Mouse (Mus musculus) liver, embryonic 15.5 days (tissue): Measurements from ENCODE around the gene Ctrb1. TPM values are rescaled to one million over a fixed set of nuclear protein-coding genes. Genes with fewer than 3 reads are reported as not detected.
A peak's percentile ranks its signal among the peaks of the same experiment; 100 is the strongest.

Source experiments
- ATAC-seq: fragments of 200-750 bp; cut with Nextera tagmentation; 2 replicates; pipeline ENCODE4 v1.8.0; 2017; ENCODE audit warnings: moderate number of reproducible peaks, mild to moderate bottlenecking, moderate library complexity; ENCODE audit not compliant: insufficient read depth
- H3K27ac ChIP-seq: fragments of 300-500 bp; sonication (generic); replicated peaks from 2 replicates; pipeline ENCODE4 v1.5.1; 2015; ENCODE audit warnings: mild to moderate bottlenecking, inconsistent platforms
- H3K27me3 ChIP-seq: fragments of 300-500 bp; sonication (generic); 2 replicates; pipeline ENCODE4 v1.6.1; 2015; ENCODE audit warnings: mild to moderate bottlenecking, inconsistent platforms
- H3K36me3 ChIP-seq: fragments of 300-500 bp; sonication (generic); replicated peaks from 2 replicates; pipeline ENCODE4 v1.6.1; 2015; ENCODE audit warnings: moderate library complexity, mild to moderate bottlenecking, inconsistent platforms
- H3K4me1 ChIP-seq: fragments of 300-500 bp; sonication (generic); replicated peaks from 2 replicates; pipeline ENCODE4 v1.6.1; 2015; ENCODE audit warnings: inconsistent platforms
- H3K4me2 ChIP-seq: fragments of 300-500 bp; sonication (generic); 2 replicates; pipeline ENCODE4 v1.6.1; 2015; ENCODE audit warnings: moderate library complexity, mild to moderate bottlenecking, inconsistent platforms
- H3K4me3 ChIP-seq: fragments of 300-500 bp; sonication (generic); replicated peaks from 2 replicates; pipeline ENCODE4 v1.5.1; 2015; ENCODE audit warnings: mild to moderate bottlenecking, inconsistent platforms
- H3K9ac ChIP-seq: fragments of 300-500 bp; sonication (generic); 2 replicates; pipeline ENCODE4 v1.6.1; 2015; ENCODE audit warnings: moderate library complexity, mild to moderate bottlenecking, inconsistent platforms
- H3K9me3 ChIP-seq: fragments of 300-500 bp; sonication (generic); replicated peaks from 2 replicates; pipeline ENCODE4 v1.6.1; 2016; ENCODE audit warnings: inconsistent platforms
- WGBS: fragments of 180-500 bp; shearing (Covaris S2); methylation state at CpG from one replicate; pipeline ENCODE4 v1.1.7; 2015; ENCODE audit warnings: mixed read lengths; ENCODE audit not compliant: insufficient replicate concordance; 5-methylcytosine and 5-hydroxymethylcytosine counted together
- polyA plus RNA-seq: library from polyadenylated mRNA; unstranded; fragments of >200 nt; fragmentation: Nextera tagmentation; extraction: Ambion mirVana; gene quantifications from 2 replicates; pipeline ENCODE4 v1.2.1, GENCODE M21; 2015

Ctrb1 gene
- polyA plus RNA-seq, 1 experiment from 2014 or later = 3.0 TPM

GRCm38 (mm10) chr8:111731231-111731977 lies 40.6 kb upstream of the Ctrb1 start:
- Histone ChIP-seq H3K9me3 (no peaks in the 10 kb centered on the region), H3K9ac (peak overlapping the region; percentile 54), H3K4me2 (peak overlapping the region; percentile 87), H3K27me3 (peaks cover 88% of the 10 kb centered on the region), H3K4me1 (peaks cover 76% of the 10 kb centered on the region), H3K36me3 (no peaks in the 10 kb centered on the region), H3K27ac (0 out of 2 replicates have a peak overlapping the region, but pooled peaks have one; percentile 33), H3K4me3 (peak overlapping the region; percentile 63)
- peak; percentile 20 for ATAC-seq
- 1% methylated on average over 39 of the region's 39 CpGs for WGBS

GRCm38 (mm10) chr8:111729233-111730170 lies 38.7 kb upstream of the Ctrb1 start:
- H3K4me2 ChIP-seq = peak overlapping the region; percentile 16
- ATAC-seq = peak; percentile 27; the same call in 1 of the 2 replicates
- peaks cover 80% of the 10 kb centered on the region for H3K27me3 ChIP-seq
- no peak overlapping the region for H3K4me3 ChIP-seq
- H3K36me3 ChIP-seq = no peaks in the 10 kb centered on the region
- H3K4me1 ChIP-seq = peaks cover 75% of the 10 kb centered on the region
- H3K9ac ChIP-seq = no peak overlapping the region
- H3K9me3 ChIP-seq = no peaks in the 10 kb centered on the region
- 51% methylated on average over 7 of the region's 7 CpGs for WGBS
- H3K27ac ChIP-seq = peak overlapping the region; percentile 68

DNA sequence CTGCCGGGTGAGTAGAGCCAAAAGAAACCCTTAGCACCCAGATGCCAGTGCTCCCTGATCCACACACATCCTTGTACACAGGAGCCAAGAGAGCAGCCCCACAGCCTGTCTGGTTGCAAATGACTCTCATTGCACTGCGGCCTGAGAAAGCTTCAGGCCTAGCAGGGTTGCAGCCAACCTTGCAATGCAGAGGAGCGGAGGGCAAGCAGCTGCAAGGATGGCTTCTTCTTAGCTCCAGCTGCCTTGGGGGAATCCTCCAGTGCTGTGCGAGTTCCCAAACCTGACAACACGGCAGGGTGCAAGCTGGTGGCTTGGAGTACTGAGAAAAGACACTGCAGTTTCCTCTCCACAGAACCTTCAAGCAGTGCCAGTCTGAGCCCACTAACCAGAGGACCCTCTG lies 37.7 kb upstream of the Ctrb1 start:
- Histone ChIP-seq H3K27ac (no peak overlapping the region), H3K4me3 (no peak overlapping the region), H3K9ac (no peak overlapping the region), H3K36me3 (no peaks in the 10 kb centered on the region), H3K4me1 (peaks cover 69% of the 10 kb centered on the region), H3K4me2 (no peak overlapping the region), H3K9me3 (no peaks in the 10 kb centered on the region), H3K27me3 (peaks cover 78% of the 10 kb centered on the region)
- WGBS = 59% methylated on average over 5 of the region's 5 CpGs
- no peak for ATAC-seq

- Histone ChIP-seq H3K9me3 (no peaks in the 10 kb centered on the region), H3K27ac (no peak overlapping the region), H3K4me2 (no peak overlapping the region), H3K36me3 (no peaks in the 10 kb centered on the region), H3K4me3 (no peak overlapping the region), H3K4me1 (peaks cover 60% of the 10 kb centered on the region), H3K9ac (no peak overlapping the region), H3K27me3 (peaks cover 69% of the 10 kb centered on the region)
- WGBS = 47% methylated on average over 4 of the region's 4 CpGs
- no peak for ATAC-seq
Observed at GRCm38 (mm10) chr8:111727553-111727952, 36.7 kb upstream of the Ctrb1 start.

GRCm38 (mm10) chr8:111726102-111726900 lies 35.5 kb upstream of the Ctrb1 start:
- no peak overlapping the region for H3K4me2 ChIP-seq
- H3K36me3 ChIP-seq = no peaks in the 10 kb centered on the region
- H3K27me3 ChIP-seq = peaks cover 57% of the 10 kb centered on the region
- H3K27ac ChIP-seq = peak overlapping the region; percentile 31; the same call in 1 of the 2 replicates
- no peaks in the 10 kb centered on the region for H3K9me3 ChIP-seq
- 39% methylated on average over 7 of the region's 7 CpGs for WGBS
- 0 out of 2 replicates have a peak, but pooled peaks have one; percentile 11 for ATAC-seq
- no peak overlapping the region for H3K9ac ChIP-seq
- H3K4me1 ChIP-seq = peaks cover 48% of the 10 kb centered on the region
- H3K4me3 ChIP-seq = no peak overlapping the region

- H3K4me1 ChIP-seq = peaks cover 40% of the 10 kb centered on the region
Observed at GRCm38 (mm10) chr8:111725341-111725740, 34.5 kb upstream of the Ctrb1 start.

GRCm38 (mm10) chr8:111720115-111720544 lies 29.3 kb upstream of the Ctrb1 start:
- Histone ChIP-seq H3K27ac (no peak overlapping the region), H3K27me3 (peaks cover 22% of the 10 kb centered on the region; the same call in 1 of the 2 replicates), H3K4me1 (peaks cover 27% of the 10 kb centered on the region), H3K4me3 (no peak overlapping the region), H3K9ac (no peak overlapping the region), H3K9me3 (no peaks in the 10 kb centered on the region), H3K36me3 (peaks cover 13% of the 10 kb centered on the region; the same call in 1 of the 2 replicates), H3K4me2 (no peak overlapping the region)
- ATAC-seq = no peak
- 28% methylated on average over 4 of the region's 4 CpGs for WGBS

More at GRCm38 (mm10) chr8:111725341-111725740, 34.5 kb upstream of the Ctrb1 start:
- Histone ChIP-seq H3K4me2 (no peak overlapping the region), H3K4me3 (no peak overlapping the region), H3K27ac (no peak overlapping the region), H3K27me3 (peaks cover 47% of the 10 kb centered on the region), H3K36me3 (0 out of 2 replicates have a peak, but pooled peaks cover 4% of the 10 kb centered on the region), H3K9ac (no peak overlapping the region), H3K9me3 (no peaks in the 10 kb centered on the region)
- ATAC-seq = no peak
- 68% methylated on average over 6 of the region's 6 CpGs for WGBS

DNA sequence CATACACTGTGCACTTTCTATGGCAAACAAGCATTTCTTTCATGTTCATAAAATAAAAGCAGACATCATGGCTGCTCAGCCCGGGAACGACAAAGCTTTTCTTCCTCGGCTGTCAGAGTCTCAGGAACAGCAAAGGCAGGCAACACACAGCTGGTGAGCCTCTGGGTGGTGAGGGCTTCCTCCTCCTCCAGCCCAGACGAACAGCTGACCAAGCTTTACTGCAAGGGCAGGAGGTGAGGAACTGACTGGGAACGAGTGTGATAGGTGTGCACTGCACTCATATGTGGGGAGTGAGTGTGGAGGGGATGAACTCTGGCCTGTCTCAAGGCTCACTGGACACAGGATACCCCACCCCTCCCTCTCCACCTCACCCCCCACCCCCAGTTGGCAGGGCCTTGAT lies 28.1 kb upstream of the Ctrb1 start:
- no peak overlapping the region for H3K9ac ChIP-seq
- H3K9me3 ChIP-seq = no peaks in the 10 kb centered on the region
- H3K36me3 ChIP-seq = peaks cover 17% of the 10 kb centered on the region; the same call in 1 of the 2 replicates
- peaks cover 27% of the 10 kb centered on the region for H3K4me1 ChIP-seq
- no peak overlapping the region for H3K4me2 ChIP-seq
- 0 out of 2 replicates have a peak, but pooled peaks cover 10% of the 10 kb centered on the region for H3K27me3 ChIP-seq
- no peak overlapping the region for H3K27ac ChIP-seq
- ATAC-seq = no peak
- H3K4me3 ChIP-seq = no peak overlapping the region
- whole genome bisulfite sequencing = 46% methylated on average over 5 of the region's 5 CpGs

- Histone ChIP-seq H3K27ac (peak overlapping the region; percentile 41; the same call in 1 of the 2 replicates), H3K9ac (no peak overlapping the region)
Observed at GRCm38 (mm10) chr8:111717866-111718265, 27.1 kb upstream of the Ctrb1 start.

DNA sequence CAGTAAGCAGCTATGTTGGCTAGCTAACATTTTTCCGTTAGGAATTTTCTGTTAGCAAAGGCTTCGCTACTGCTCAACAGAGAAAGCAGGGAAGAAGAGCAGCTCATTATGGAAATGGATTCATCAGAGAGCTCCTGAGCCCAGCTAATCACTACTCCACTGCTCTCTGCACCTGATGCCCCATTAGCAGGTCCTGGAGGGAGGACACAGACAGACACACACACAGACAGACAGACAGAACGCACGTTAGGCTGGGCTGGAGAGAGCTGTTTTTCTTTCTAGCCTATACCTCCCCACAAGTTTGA lies 26.6 kb upstream of the Ctrb1 start:
- Histone ChIP-seq H3K4me3 (no peak overlapping the region), H3K36me3 (peaks cover 17% of the 10 kb centered on the region; the same call in 1 of the 2 replicates), H3K27me3 (0 out of 2 replicates have a peak, but pooled peaks cover 7% of the 10 kb centered on the region), H3K27ac (peak overlapping the region; percentile 41; the same call in 1 of the 2 replicates), H3K9me3 (no peaks in the 10 kb centered on the region), H3K4me1 (peaks cover 27% of the 10 kb centered on the region), H3K9ac (no peak overlapping the region), H3K4me2 (no peak overlapping the region)
- no peak for ATAC-seq
- WGBS = 52% methylated on average over 4 of the region's 4 CpGs

More at GRCm38 (mm10) chr8:111717866-111718265, 27.1 kb upstream of the Ctrb1 start:
- Histone ChIP-seq H3K36me3 (peaks cover 17% of the 10 kb centered on the region; the same call in 1 of the 2 replicates), H3K4me3 (no peak overlapping the region), H3K4me1 (peaks cover 27% of the 10 kb centered on the region), H3K27me3 (0 out of 2 replicates have a peak, but pooled peaks cover 7% of the 10 kb centered on the region), H3K4me2 (0 out of 2 replicates have a peak overlapping the region, but pooled peaks have one; percentile 10), H3K9me3 (no peaks in the 10 kb centered on the region)
- WGBS = 35% methylated on average over 6 of the region's 6 CpGs
- ATAC-seq = no peak
